Mouse (Mus musculus) urinary bladder, postnatal 25 days (tissue): Measurements from ENCODE around the gene Nedd4.
A peak's percentile ranks its signal among the peaks of the same experiment; 100 is the strongest.

Experiments
- DNase-seq: peaks from one replicate; pipeline ENCODE4 v3.0.0; 2022; ENCODE audit warnings: low spot score

The Nedd4 gene

DNA sequence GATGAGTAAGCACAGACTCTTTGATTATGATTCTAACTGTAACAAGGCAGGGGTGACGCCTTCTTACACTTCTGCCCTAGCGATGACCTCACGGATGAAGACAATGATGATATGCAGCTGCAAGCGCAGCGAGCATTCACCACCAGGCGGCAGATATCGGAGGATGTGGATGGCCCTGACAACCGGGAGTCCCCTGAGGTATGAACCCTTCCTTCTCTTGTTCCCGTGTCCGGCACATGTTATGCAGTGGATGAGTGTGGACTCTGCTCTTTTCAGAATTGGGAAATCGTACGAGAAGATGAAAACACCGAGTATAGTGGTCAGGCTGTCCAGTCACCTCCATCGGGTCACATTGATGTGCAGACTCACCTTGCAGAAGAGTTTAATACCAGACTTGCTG is 59.1 kb downstream of the Nedd4 start:
- no peak for DNase-seq

GRCm38 (mm10) chr9:72722622-72723021 is 60.5 kb downstream of the Nedd4 start:
- no peak for DNase-seq

GRCm38 (mm10) chr9:72724491-72725221 is 62.5 kb downstream of the Nedd4 start:
- DNase-seq, result no peak

DNA sequence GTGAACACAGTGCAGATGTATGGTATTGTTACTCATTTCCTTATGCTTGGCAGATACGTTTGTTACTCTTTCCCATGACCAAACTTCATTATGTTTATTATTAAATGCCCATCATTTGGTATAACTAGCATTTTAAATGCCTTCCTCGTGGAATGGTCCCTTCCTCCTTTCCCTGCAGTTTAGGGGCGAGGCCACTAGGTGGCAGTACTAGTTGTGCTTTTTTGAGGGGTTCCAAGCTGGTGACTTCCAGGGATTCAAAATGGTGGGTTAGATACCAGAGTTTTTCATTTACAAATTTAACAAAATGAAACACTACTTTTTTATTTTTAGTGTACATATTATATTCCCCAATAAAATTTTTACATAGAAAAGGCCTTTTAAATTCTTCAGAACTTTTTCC is 71.8 kb downstream of the Nedd4 start:
- peak; percentile 44 for DNase-seq

GRCm38 (mm10) chr9:72735822-72736410 is 73.8 kb downstream of the Nedd4 start:
- peak; percentile 46 for DNase-seq

GRCm38 (mm10) chr9:72741206-72741605 is 79.1 kb downstream of the Nedd4 start:
- DNase-seq, result no peak

DNA sequence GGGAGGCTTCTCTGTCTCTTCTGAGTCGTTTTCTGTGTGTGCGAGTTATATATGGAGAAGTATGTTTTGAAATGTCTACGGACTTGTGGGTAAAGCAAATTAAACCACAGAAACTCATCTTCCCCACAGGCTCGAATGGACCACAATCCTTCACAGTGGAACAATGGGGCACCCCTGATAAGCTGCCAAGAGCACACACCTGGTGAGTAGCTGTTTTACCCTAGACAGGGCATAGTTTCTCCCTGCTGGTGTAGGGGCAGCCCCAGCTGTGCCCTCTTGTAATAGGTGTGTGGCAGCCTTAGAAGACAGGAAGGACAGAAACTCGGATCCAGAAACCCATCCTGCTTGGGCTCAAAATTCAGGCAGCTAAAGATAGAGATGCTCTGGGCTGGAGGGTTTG is 84.1 kb downstream of the Nedd4 start:
- DNase-seq, result no peak

DNA sequence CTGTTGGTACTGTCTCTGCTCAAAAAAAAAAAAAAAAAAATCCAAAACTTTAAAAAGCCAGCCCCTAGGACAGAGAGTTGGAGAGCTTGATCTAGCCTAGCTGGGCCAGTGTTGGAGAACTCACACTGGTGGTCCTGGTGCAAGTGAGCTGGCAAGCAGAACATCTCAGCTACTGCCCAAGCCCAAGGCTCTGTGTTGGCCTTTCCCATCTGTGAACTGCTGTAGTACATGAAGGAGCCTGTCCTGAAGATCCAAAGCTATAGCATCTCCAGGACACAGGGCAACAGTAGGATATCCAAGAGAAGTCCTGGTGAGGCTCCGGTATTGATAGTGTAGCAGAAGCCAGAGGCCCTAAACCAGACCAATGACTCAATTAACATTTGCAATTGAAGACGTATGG is 88.1 kb downstream of the Nedd4 start:
- DNase-seq, result no peak

- no peak for DNase-seq
Observed at GRCm38 (mm10) chr9:72752656-72753055, 90.5 kb downstream of the Nedd4 start.

DNA sequence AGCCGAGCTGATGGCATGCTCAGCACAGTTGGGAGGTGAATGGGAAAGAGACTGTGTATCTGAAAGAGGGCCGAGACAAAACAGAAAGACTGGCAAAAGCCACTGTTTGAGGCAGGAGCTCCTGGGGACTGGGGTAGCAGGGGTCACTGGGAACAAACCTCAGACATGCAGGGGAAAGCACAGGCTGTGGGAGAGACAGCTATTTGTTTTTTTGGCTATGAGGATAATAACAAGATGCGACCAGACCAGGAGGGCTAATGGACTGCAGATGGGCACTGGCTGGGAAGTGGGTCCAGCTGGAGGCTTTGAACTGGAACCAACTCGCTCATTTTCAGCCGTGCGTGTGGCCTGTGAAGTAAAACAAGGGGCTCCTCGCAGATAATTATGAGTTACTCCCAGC is 91.6 kb downstream of the Nedd4 start:
- DNase-seq, result no peak

GRCm38 (mm10) chr9:72757143-72757542 is 95.0 kb downstream of the Nedd4 start:
- no peak for DNase-seq

GRCm38 (mm10) chr9:72758705-72759131 is 96.6 kb downstream of the Nedd4 start:
- DNase-seq, result no peak

DNA sequence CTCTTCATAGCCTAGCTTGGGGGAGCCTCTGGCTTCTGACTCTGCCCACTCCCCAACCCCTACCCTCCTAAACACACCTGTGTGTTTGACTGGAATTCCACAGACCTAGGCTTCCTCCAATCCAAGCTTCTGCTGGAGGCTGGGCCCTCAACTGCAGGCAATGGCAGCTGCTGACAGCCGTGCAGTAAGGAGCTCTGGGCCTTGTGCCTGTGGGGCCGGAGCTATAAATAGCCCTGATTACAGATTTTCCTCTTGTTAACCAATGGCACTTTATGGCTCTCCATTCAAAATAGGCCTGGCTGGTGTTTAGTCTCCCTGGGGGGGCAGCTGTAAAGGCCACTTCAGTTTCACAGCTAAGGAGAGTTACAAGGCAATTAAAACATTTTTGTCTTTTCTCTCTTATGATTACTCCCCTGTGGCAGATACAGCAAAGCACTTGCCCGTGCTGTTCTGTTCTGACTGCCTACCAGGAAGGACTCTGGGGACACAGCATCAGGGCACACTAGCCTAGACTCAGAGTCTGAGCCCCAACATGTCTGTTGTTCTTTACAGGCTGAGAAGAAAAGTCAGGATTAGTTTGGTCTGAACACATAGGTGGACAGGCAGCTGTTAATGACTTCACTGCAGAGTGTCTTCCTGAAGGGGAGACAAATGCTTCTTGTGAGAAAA is 101.0 kb downstream of the Nedd4 start:
- no peak for DNase-seq

- peak; percentile 82 for DNase-seq
Observed at GRCm38 (mm10) chr9:72766789-72767349, 104.7 kb downstream of the Nedd4 start.

- DNase-seq, result no peak
Observed at GRCm38 (mm10) chr9:72775022-72775421, 112.9 kb downstream of the Nedd4 start.

GRCm38 (mm10) chr9:72779004-72779403 is 116.9 kb downstream of the Nedd4 start:
- DNase-seq, result no peak

DNA sequence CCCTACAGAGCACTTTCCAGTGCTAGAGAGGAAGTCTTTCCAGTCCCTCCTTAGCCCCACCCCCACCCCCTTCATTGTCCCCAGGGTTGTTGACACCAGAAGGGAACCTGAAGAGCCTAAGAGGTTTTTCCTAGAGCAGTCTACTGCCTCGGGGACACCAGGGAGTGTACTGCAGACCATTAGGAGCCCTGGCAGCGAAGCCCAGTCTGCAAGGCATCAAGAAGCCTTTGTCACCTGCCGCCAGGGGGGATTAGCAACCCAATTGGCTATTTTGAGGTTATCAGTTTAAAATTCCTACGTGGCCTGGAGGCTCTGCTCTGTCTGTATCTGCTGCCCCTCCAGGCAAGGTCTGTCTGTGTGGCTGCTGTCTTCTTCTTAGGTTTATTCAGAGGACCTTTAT is 117.6 kb downstream of the Nedd4 start:
- no peak for DNase-seq

- DNase-seq, result no peak
Observed at GRCm38 (mm10) chr9:72780694-72781093, 118.5 kb downstream of the Nedd4 start.

GRCm38 (mm10) chr9:72781466-72781865 is 119.3 kb downstream of the Nedd4 start:
- no peak for DNase-seq

- no peak for DNase-seq
Observed at GRCm38 (mm10) chr9:72782121-72782520, 120.0 kb downstream of the Nedd4 start.

- no peak for DNase-seq
Observed at GRCm38 (mm10) chr9:72787732-72788131, 125.6 kb downstream of the Nedd4 start.

DNA sequence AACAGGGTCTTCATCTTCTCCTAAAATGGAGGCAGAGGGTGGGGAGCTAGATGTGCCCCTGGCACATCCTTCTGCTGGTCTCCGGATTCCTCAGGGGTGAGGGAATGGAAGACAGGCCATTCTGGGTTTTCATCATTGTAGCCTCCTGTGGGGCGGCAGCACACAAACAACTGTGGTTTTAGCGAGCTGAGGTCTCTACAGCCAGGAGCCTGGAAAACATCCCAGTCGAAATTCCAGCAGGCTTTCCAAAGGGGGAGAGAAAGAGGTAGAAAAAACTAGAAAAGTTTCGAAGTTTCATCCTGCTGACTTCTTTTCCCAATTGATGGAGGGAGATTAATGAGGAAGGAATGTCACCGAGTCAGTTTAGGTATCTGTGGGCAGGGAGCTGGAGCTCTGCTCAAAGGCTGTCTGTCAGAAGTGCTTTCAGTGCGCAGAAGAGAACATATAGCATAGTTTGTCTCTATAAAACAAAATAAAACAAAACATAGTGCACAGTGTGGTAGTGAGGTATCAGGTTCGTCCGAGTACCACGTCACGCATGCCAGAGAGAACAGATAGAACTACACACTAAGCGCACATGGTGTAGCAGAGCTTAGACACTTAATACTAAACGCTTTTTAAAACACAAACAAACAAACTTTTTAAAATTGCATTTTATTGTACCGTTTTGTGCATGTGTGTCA is 128.5 kb downstream of the Nedd4 start:
- no peak for DNase-seq

GRCm38 (mm10) chr9:72791213-72791582 is 129.1 kb downstream of the Nedd4 start:
- no peak for DNase-seq
